Mouse (Mus musculus) kidney, postnatal 36 days (tissue): Measurements from ENCODE around the gene Gm7980.
"Not testable (repeated sequence)": the region's sequence is repeated elsewhere in the genome, so short reads cannot be mapped to it uniquely, and the experiment has no call there.

ENCODE experiments used
- DNase-seq, 2 experiments: peaks; one replicate each; pipeline ENCODE4 v3.0.0; 2021 to 2022; ENCODE audit warnings: mixed read lengths in 2 of 2

The Gm7980 gene

GRCm38 (mm10) chr14:41907190-41907589 lies at the start of gene Gm7980:
Gm7980 (minus strand) TSS chr14:41907290.
- not testable (repeated sequence) for DNase-seq

- not testable (repeated sequence) for DNase-seq
These were observed 36.6 kb upstream of the Gm7980 start, which contains the start of gene 1700024B05Rik for GRCm38 (mm10) chr14:41943695-41944094. 1700024B05Rik (plus strand) TSS chr14:41943995.

- not testable (repeated sequence) for DNase-seq
These were observed 17.6 kb upstream of the Gm7980 start, which contains the start of gene 1700049E17Rik1 for GRCm38 (mm10) chr14:41924649-41925048. 1700049E17Rik1 (plus strand) TSS chr14:41924949.
